Mouse (Mus musculus): ENCODE results near the gene Slc25a19. TPM values are rescaled to one million over a fixed set of nuclear protein-coding genes. Genes with fewer than 3 reads are reported as not detected.

The Slc25a19 gene
- polyA plus RNA-seq, 1 experiment from 2014 or later: 48.3 TPM

GRCm38 (mm10) chr11:115579080-115579479, 49.0 kb downstream of the Slc25a19 start:
- H3K36me3 ChIP-seq: peaks cover 80% of the 10 kb centered on the region
- no peaks in the 10 kb centered on the region for H3K27me3 ChIP-seq
- no peak overlapping the region for H3K9ac ChIP-seq
- H3K4me1 ChIP-seq: no peaks in the 10 kb centered on the region
- H3K27ac ChIP-seq: no peak overlapping the region
- no peaks in the 10 kb centered on the region for H3K9me3 ChIP-seq (replicated peaks)
- H3K4me3 ChIP-seq (replicated peaks): no peak overlapping the region
- no peak overlapping the region for H3K4me2 ChIP-seq
- ATAC-seq (replicated peaks; ENCODE audit: low FRiP score): no peak

DNA sequence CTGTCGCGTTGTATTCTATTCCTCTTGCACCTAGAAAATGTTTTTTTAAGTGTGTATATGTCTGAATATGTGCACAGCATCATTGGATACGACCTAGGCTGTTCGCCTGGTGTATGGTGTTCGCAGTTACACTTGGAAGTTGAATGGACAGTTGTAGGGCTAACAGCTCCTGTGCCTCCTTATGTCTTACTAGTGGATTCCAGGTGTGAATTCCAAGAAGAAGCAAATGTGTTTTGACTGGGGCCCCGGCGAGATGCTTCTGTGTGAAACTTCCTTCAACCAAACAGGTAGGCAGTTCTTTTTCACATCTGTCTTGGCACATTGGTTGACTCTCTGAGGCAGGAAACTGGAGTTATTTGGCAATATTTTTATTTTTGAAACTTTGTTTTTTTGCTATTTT, 63.1 kb downstream of the Slc25a19 start:
- no peaks in the 10 kb centered on the region for H3K27me3 ChIP-seq
- H3K4me1 ChIP-seq: peaks cover 16% of the 10 kb centered on the region
- peak overlapping the region; percentile 84 for H3K4me3 ChIP-seq (replicated peaks)
- peak overlapping the region; percentile 77 for H3K4me2 ChIP-seq
- H3K9ac ChIP-seq: peak overlapping the region; percentile 73
- no peak overlapping the region for H3K27ac ChIP-seq
- ATAC-seq (replicated peaks; ENCODE audit: low FRiP score): no peak
- peaks cover 37% of the 10 kb centered on the region for H3K36me3 ChIP-seq
- 14% methylated on average over 7 of the region's 7 CpGs for WGBS
- no peaks in the 10 kb centered on the region for H3K9me3 ChIP-seq (replicated peaks)

Other genes starting within 250 kb of the Slc25a19 start
- 10.6 and 10.7 TPM in 2 replicates for gene Cdr2l, start 246.4 kb downstream of the Slc25a19 start, polyA plus RNA-seq (2015; fragmentation: Nextera tagmentation; extraction: Ambion mirVana)
- gene Mrpl58, start 224.5 kb downstream of the Slc25a19 start, polyA plus RNA-seq (2015; fragmentation: Nextera tagmentation; extraction: Ambion mirVana): 204 and 209 TPM in 2 replicates
- 1,004 and 1,083 TPM in 2 replicates for gene Atp5h, start 208.3 kb downstream of the Slc25a19 start, polyA plus RNA-seq (2015; fragmentation: Nextera tagmentation; extraction: Ambion mirVana)
- gene Kctd2, start 208.2 kb downstream of the Slc25a19 start, polyA plus RNA-seq (2015; fragmentation: Nextera tagmentation; extraction: Ambion mirVana): 14.1 and 16.4 TPM in 2 replicates
- 0.18 and 0.30 TPM in 2 replicates for gene Trim80, start 187.8 kb downstream of the Slc25a19 start, polyA plus RNA-seq (2015; fragmentation: Nextera tagmentation; extraction: Ambion mirVana)
- 15.8 and 22.3 TPM in 2 replicates for gene Slc16a5, start 165.8 kb downstream of the Slc25a19 start, polyA plus RNA-seq (2015; fragmentation: Nextera tagmentation; extraction: Ambion mirVana)
- 8.6 and 9.1 TPM in 2 replicates for gene Armc7, start 152.6 kb downstream of the Slc25a19 start, polyA plus RNA-seq (2015; fragmentation: Nextera tagmentation; extraction: Ambion mirVana)
- gene Nt5c, start 136.4 kb downstream of the Slc25a19 start, polyA plus RNA-seq (2015; fragmentation: Nextera tagmentation; extraction: Ambion mirVana): 72.7 and 76.7 TPM in 2 replicates
- gene Jpt1, start 113.9 kb downstream of the Slc25a19 start, polyA plus RNA-seq (2015; fragmentation: Nextera tagmentation; extraction: Ambion mirVana): 457 and 460 TPM in 2 replicates
- 1,007 and 1,133 TPM in 2 replicates for gene Sumo2, start 92.0 kb downstream of the Slc25a19 start, polyA plus RNA-seq (2015; fragmentation: Nextera tagmentation; extraction: Ambion mirVana)
- gene Nup85, start 63.9 kb downstream of the Slc25a19 start, polyA plus RNA-seq (2015; fragmentation: Nextera tagmentation; extraction: Ambion mirVana): 174 and 190 TPM in 2 replicates
- 102 and 103 TPM in 2 replicates for gene Mrps7, start 24.4 kb downstream of the Slc25a19 start, polyA plus RNA-seq (2015; fragmentation: Nextera tagmentation; extraction: Ambion mirVana)
- 18.5 and 20.7 TPM in 2 replicates for gene Gga3, start 24.2 kb downstream of the Slc25a19 start, polyA plus RNA-seq (2015; fragmentation: Nextera tagmentation; extraction: Ambion mirVana)
- gene Mif4gd, start 15.3 kb downstream of the Slc25a19 start, polyA plus RNA-seq (2015; fragmentation: Nextera tagmentation; extraction: Ambion mirVana): 35.8 and 37.6 TPM in 2 replicates
- 92.0 and 98.4 TPM in 2 replicates for gene Grb2, start 80.3 kb upstream of the Slc25a19 start, polyA plus RNA-seq (2015; fragmentation: Nextera tagmentation; extraction: Ambion mirVana)
- gene Tmem94, start 137.1 kb upstream of the Slc25a19 start, polyA plus RNA-seq (2015; fragmentation: Nextera tagmentation; extraction: Ambion mirVana): 26.6 and 27.0 TPM in 2 replicates
- gene Caskin2, start 185.3 kb upstream of the Slc25a19 start, polyA plus RNA-seq (2015; fragmentation: Nextera tagmentation; extraction: Ambion mirVana): 17.3 and 20.9 TPM in 2 replicates
- gene Tsen54, start 186.4 kb upstream of the Slc25a19 start, polyA plus RNA-seq (2015; fragmentation: Nextera tagmentation; extraction: Ambion mirVana): 37.3 and 39.8 TPM in 2 replicates
- gene Llgl2, start 195.8 kb upstream of the Slc25a19 start, polyA plus RNA-seq (2015; fragmentation: Nextera tagmentation; extraction: Ambion mirVana): 39.1 and 41.0 TPM in 2 replicates
- gene Myo15b, start 230.1 kb upstream of the Slc25a19 start, polyA plus RNA-seq (2015; fragmentation: Nextera tagmentation; extraction: Ambion mirVana): 8.0 and 11.1 TPM in 2 replicates

Data from kidney, embryonic 15.5 days (tissue).